ENCODE assay signal across 20 mouse cellular contexts in genomic region chr11:121679581-121679980, GRCm38 (mm10). TPM values are rescaled to one million over a fixed set of nuclear protein-coding genes. Genes with fewer than 3 reads are reported as not detected.
DNase-seq lines count a peak whose midpoint lies in the region; ATAC-seq and TF ChIP-seq lines count a peak whose summit lies in the region.
"Had no signal": no experiment of that assay in that cellular context is flagged by ENCODE, and none has a peak within 500 bp of the region (broad histone marks: within the 10 kb centered on the region; RNA-seq: fewer than 3 reads in every experiment).

No protein-coding gene starts in this region.

- ATAC-seq in frontal cortex, adult (ENCODE audit: low TSS enrichment) = peak; percentile 50; the same call in 1 of the 2 replicates
- no peak for ATAC-seq in midbrain, embryonic 11.5 days (ENCODE audit: low FRiP score)
- ATAC-seq in midbrain, embryonic 16.5 days = no peak
- ATAC-seq in intestine, embryonic 15.5 days = peak; percentile 80
- no peak for ATAC-seq in liver, postnatal 0 days
- ATAC-seq: CD4-positive, CD25-positive, alpha-beta regulatory T cell, adult 4 months; forebrain, postnatal 0 days; hindbrain, embryonic 16.5 days had no signal

- 85% methylated on average over 2 of the region's 2 CpGs for WGBS in midbrain, embryonic 11.5 days
- WGBS in midbrain, embryonic 16.5 days = 90% methylated on average over 2 of the region's 2 CpGs
- WGBS in intestine, embryonic 15.5 days = 67% methylated on average over 2 of the region's 2 CpGs
- 29% methylated on average over 2 of the region's 2 CpGs for WGBS in small intestine, adult 2 months
- WGBS in liver, postnatal 0 days (ENCODE audit: insufficient replicate concordance) = 85% methylated on average over 2 of the region's 2 CpGs

- H3K4me3 ChIP-seq in midbrain, embryonic 11.5 days (ENCODE audit: low read depth, low read length) = no peak overlapping the region
- H3K4me3 ChIP-seq in midbrain, embryonic 16.5 days (ENCODE audit: low read depth, low read length) = no peak overlapping the region
- H3K4me3 ChIP-seq in intestine, embryonic 15.5 days (replicated peaks) = no peak overlapping the region
- no peak overlapping the region for H3K4me3 ChIP-seq in small intestine, adult 2 months (ENCODE audit: low read depth, low read length)
- no peak overlapping the region for H3K4me3 ChIP-seq in liver, postnatal 0 days (ENCODE audit: low read depth, low read length)
- H3K4me3 ChIP-seq: hindbrain, embryonic 10.5 days; limb, embryonic 10.5 days; liver, embryonic 15.5 days; midbrain, embryonic 10.5 days had no signal

- no peaks in the 10 kb centered on the region for H3K36me3 ChIP-seq in midbrain, embryonic 11.5 days (ENCODE audit: control insufficient read depth, insufficient read depth, low read length)
- H3K36me3 ChIP-seq in midbrain, embryonic 16.5 days (ENCODE audit: control insufficient read depth, insufficient read depth, low read length) = no peaks in the 10 kb centered on the region
- no peaks in the 10 kb centered on the region for H3K36me3 ChIP-seq in intestine, embryonic 15.5 days
- no peaks in the 10 kb centered on the region for H3K36me3 ChIP-seq in small intestine, adult 2 months (ENCODE audit: control insufficient read depth, insufficient read depth, low read length)
- H3K36me3 ChIP-seq in liver, postnatal 0 days (replicated peaks; ENCODE audit: insufficient read depth, low read length) = no peaks in the 10 kb centered on the region
- H3K36me3 ChIP-seq: hindbrain, embryonic 10.5 days; limb, embryonic 10.5 days; liver, embryonic 15.5 days; midbrain, embryonic 10.5 days had no signal

- peaks cover 2% of the 10 kb centered on the region; the same call in 1 of the 2 replicates for H3K4me1 ChIP-seq in midbrain, embryonic 11.5 days (ENCODE audit: control insufficient read depth, insufficient read depth, low read length)
- no peaks in the 10 kb centered on the region for H3K4me1 ChIP-seq in midbrain, embryonic 16.5 days (ENCODE audit: control insufficient read depth, insufficient read depth, low read length)
- no peaks in the 10 kb centered on the region for H3K4me1 ChIP-seq in intestine, embryonic 15.5 days (replicated peaks)
- peaks cover 13% of the 10 kb centered on the region; the same call in 1 of the 2 replicates for H3K4me1 ChIP-seq in small intestine, adult 2 months (ENCODE audit: control insufficient read depth, insufficient read depth, insufficient read length, low read length)
- H3K4me1 ChIP-seq in liver, postnatal 0 days (ENCODE audit: insufficient read depth) = no peaks in the 10 kb centered on the region
- H3K4me1 ChIP-seq: hindbrain, embryonic 10.5 days; limb, embryonic 10.5 days; liver, embryonic 15.5 days had no signal

- DNase-seq in frontal cortex, postnatal 36 days (ENCODE audit: low spot score in 2 of 2) = no peak
- peak; percentile 6 for DNase-seq in midbrain, embryonic 11.5 days (ENCODE audit: low spot score, missing footprints)
- DNase-seq in liver, postnatal 0 days = no peak
- DNase-seq in embryo, embryonic 11 days = no peak
- DNase-seq: adrenal gland, postnatal 14 days; cerebellum, postnatal 10 days; forebrain, postnatal 0 days; gastrocnemius, postnatal 36 days; kidney, adult 11 months; liver had no signal

- H3K9me3 ChIP-seq in midbrain, embryonic 11.5 days (ENCODE audit: control insufficient read depth, low read length) = no peaks in the 10 kb centered on the region
- no peaks in the 10 kb centered on the region for H3K9me3 ChIP-seq in midbrain, embryonic 16.5 days (replicated peaks; ENCODE audit: control insufficient read depth, low read length, poor library complexity, severe bottlenecking)
- H3K9me3 ChIP-seq in intestine, embryonic 15.5 days = no peaks in the 10 kb centered on the region; the same call in 1 of the 2 replicates
- H3K9me3 ChIP-seq in liver, postnatal 0 days (ENCODE audit: low read length) = no peaks in the 10 kb centered on the region
- H3K9me3 ChIP-seq: hindbrain, embryonic 10.5 days; limb, embryonic 10.5 days; liver, embryonic 15.5 days had no signal

- no peak for TF ChIP-seq CTCF in small intestine, adult 2 months (IDR thresholded peaks at IDR 0.05; ENCODE audit: extremely low read depth, insufficient read length, insufficient replicate concordance, low read depth, low read length)
- TF ChIP-seq CTCF in liver, postnatal 0 days (IDR thresholded peaks at IDR 0.05; ENCODE audit: low read depth) = no peak

- no peaks in the 10 kb centered on the region for H3K27me3 ChIP-seq in midbrain, embryonic 11.5 days (ENCODE audit: control insufficient read depth, insufficient read depth, low read length)
- H3K27me3 ChIP-seq in midbrain, embryonic 16.5 days (ENCODE audit: control insufficient read depth, insufficient read depth, low read depth, low read length) = no peaks in the 10 kb centered on the region
- H3K27me3 ChIP-seq in intestine, embryonic 15.5 days (replicated peaks) = no peaks in the 10 kb centered on the region
- no peaks in the 10 kb centered on the region for H3K27me3 ChIP-seq in small intestine, adult 2 months (ENCODE audit: control insufficient read depth, insufficient read depth, low read length)
- no peaks in the 10 kb centered on the region for H3K27me3 ChIP-seq in liver, postnatal 0 days (ENCODE audit: insufficient read depth, low read length)
- H3K27me3 ChIP-seq: liver, embryonic 15.5 days had no signal

- no peak overlapping the region for H3K27ac ChIP-seq in midbrain, embryonic 11.5 days (ENCODE audit: low read depth, low read length)
- H3K27ac ChIP-seq in midbrain, embryonic 16.5 days (ENCODE audit: low read length) = no peak overlapping the region
- no peak overlapping the region for H3K27ac ChIP-seq in intestine, embryonic 15.5 days
- H3K27ac ChIP-seq in small intestine, adult 2 months (ENCODE audit: insufficient read depth, low read depth, low read length) = peak overlapping the region; percentile 89
- no peak overlapping the region for H3K27ac ChIP-seq in liver, postnatal 0 days (ENCODE audit: low read depth)
- H3K27ac ChIP-seq: hindbrain, embryonic 10.5 days; limb, embryonic 10.5 days; liver, embryonic 15.5 days; midbrain, embryonic 10.5 days had no signal

- no peak for TF ChIP-seq POLR2A in small intestine, adult 2 months (IDR thresholded peaks at IDR 0.05; ENCODE audit: low read depth, low read length)

- no peak for TF ChIP-seq EP300 in liver, postnatal 0 days (IDR thresholded peaks at IDR 0.05; ENCODE audit: low read depth)

- no peak overlapping the region for H3K4me2 ChIP-seq in midbrain, embryonic 11.5 days
- no peak overlapping the region for H3K4me2 ChIP-seq in midbrain, embryonic 16.5 days (ENCODE audit: low read length)
- no peak overlapping the region for H3K4me2 ChIP-seq in intestine, embryonic 15.5 days (replicated peaks)
- H3K4me2 ChIP-seq in liver, postnatal 0 days (ENCODE audit: low read depth, low read length) = no peak overlapping the region
- H3K4me2 ChIP-seq: liver, embryonic 15.5 days had no signal

- no peak overlapping the region for H3K9ac ChIP-seq in midbrain, embryonic 11.5 days (ENCODE audit: low read length)
- H3K9ac ChIP-seq in midbrain, embryonic 16.5 days (ENCODE audit: low read depth, low read length) = no peak overlapping the region
- H3K9ac ChIP-seq in intestine, embryonic 15.5 days = no peak overlapping the region
- no peak overlapping the region for H3K9ac ChIP-seq in liver, postnatal 0 days (replicated peaks)
- H3K9ac ChIP-seq: forebrain, postnatal 0 days; liver, embryonic 15.5 days had no signal

RNA-seq across cellular contexts. Expression of gene B3gntl1, which starts 6.6 kb away (rescaled TPM):
- 5.2 and 5.6 TPM in 2 replicates for polyA plus RNA-seq in midbrain, embryonic 11.5 days (2014; fragmentation: Nextera tagmentation; extraction: Ambion mirVana)
- 6.6 and 6.7 TPM in 2 replicates for polyA plus RNA-seq in midbrain, embryonic 16.5 days (2015; fragmentation: Nextera tagmentation; extraction: Ambion mirVana)
- 7.3 and 8.0 TPM in 2 replicates for polyA plus RNA-seq in intestine, embryonic 15.5 days (2015; fragmentation: Nextera tagmentation; extraction: Ambion mirVana)
- 2.1 and 4.4 TPM in 2 replicates for polyA plus RNA-seq in small intestine, adult 2 months (2012; rRNA removed)
- polyA plus RNA-seq in liver, postnatal 0 days (2015; fragmentation: Nextera tagmentation; extraction: Ambion mirVana) = 1.1 and 1.5 TPM in 2 replicates

RNA-seq across cellular contexts. Expression of gene Metrnl, which starts 21.8 kb away (rescaled TPM):
- 10.5 and 10.7 TPM in 2 replicates for polyA plus RNA-seq in midbrain, embryonic 11.5 days (2014; fragmentation: Nextera tagmentation; extraction: Ambion mirVana)
- 12.7 TPM in 2 replicates for polyA plus RNA-seq in midbrain, embryonic 16.5 days (2015; fragmentation: Nextera tagmentation; extraction: Ambion mirVana)
- polyA plus RNA-seq in intestine, embryonic 15.5 days (2015; fragmentation: Nextera tagmentation; extraction: Ambion mirVana) = 34.2 and 40.5 TPM in 2 replicates
- 150 and 219 TPM in 2 replicates for polyA plus RNA-seq in small intestine, adult 2 months (2012; rRNA removed)
- 4.7 and 6.7 TPM in 2 replicates for polyA plus RNA-seq in liver, postnatal 0 days (2015; fragmentation: Nextera tagmentation; extraction: Ambion mirVana)

Comparison
In these comparisons a context has a peak if more than half of its experiments do, and no peak if none do; other contexts are left out.
1. ATAC-seq: peak in frontal cortex, adult (single experiment) and intestine, embryonic 15.5 days (single experiment); none in midbrain, embryonic 11.5 days (single experiment), midbrain, embryonic 16.5 days (single experiment) and liver, postnatal 0 days (single experiment).